Mouse (Mus musculus) Patski (cell line): ENCODE results near the gene Rsl24d1. TPM values are rescaled to one million over a fixed set of nuclear protein-coding genes. Genes with fewer than 3 reads are reported as not detected.
A peak's percentile ranks its signal among the peaks of the same experiment; 100 is the strongest.

Experiments used
- ATAC-seq: fragments of 100-300 bp; one replicate; pipeline ENCODE4 v1.8.0; 2021
- CTCF ChIA-PET: fragments of 350-600 bp; sonication (Branson Sonifier 250); formaldehyde crosslinking; loops from one replicate; lab custom pipeline; 2022; ENCODE audit warnings: inconsistent platforms; lab: Charles Lee
- POLR2A ChIA-PET: fragments of 350-600 bp; sonication (Branson Sonifier 250); formaldehyde crosslinking; loops from one replicate; lab custom pipeline; 2022; ENCODE audit warnings: antibody characterized with exemption, inconsistent platforms; lab: Charles Lee
- DNase-seq: peaks from one replicate; pipeline ENCODE4 v3.0.0-alpha.2; 2011; ENCODE audit warnings: low read depth, low spot score
- H3K27me3 ChIP-seq: fragments of 371-371 bp; one replicate; pipeline ENCODE4 v1.5.1; 2021
- CTCF ChIP-seq: fragments of 100-300 bp; IDR thresholded peaks from one replicate; pipeline ENCODE4 v1.5.1; 2021
- in situ Hi-C: fragments of 300-500 bp; cut with MboI; formaldehyde crosslinking; loops from 3 replicates; pipeline ENCODE4 v1.11.1; 2018; ENCODE audit warnings: low pct_unique_long_range_greater_than_20kb, mixed read lengths
- polyA plus RNA-seq: library from polyadenylated mRNA; unstranded; gene quantifications from one replicate; pipeline ENCODE4 v1.2.3, GENCODE M21; 2021

The Rsl24d1 gene
- polyA plus RNA-seq, 1 experiment from 2014 or later = 52.1 TPM

DNA sequence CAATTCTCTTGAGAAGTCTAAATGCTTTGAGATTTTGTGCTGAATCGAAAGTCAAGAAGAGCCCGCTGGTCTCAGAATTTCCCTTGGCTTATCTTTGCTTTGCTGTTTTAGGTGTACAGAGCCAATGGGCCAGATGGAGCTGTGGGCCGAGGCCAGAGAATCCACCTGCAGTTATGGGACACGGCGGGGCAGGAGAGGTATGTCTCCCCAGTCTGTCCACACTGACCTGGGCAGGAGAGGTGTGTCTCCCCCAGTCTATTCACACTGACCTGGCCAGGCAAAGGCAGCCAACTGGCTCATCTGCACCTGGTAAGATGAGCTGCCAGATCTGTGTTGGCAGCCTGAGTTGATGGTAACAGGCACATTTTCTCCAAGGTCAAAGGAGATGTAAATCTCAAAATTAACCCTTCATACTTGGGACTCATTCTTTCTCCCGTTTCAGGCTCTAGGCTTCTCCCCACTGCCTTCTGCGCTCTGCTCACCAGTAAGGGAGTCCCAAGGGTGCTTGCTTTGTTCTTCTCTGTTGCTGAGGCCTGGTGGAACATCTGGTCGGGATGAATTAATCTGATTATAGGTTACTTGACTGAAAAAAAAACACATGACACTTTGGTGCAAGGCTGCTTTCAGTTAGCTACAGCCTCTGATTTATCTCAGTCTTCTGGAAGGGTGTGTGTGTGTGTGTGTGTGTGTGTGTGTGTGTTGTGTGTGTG lies 30.8 kb upstream of the Rsl24d1 start:
- in situ Hi-C loops = no loop called here

DNA sequence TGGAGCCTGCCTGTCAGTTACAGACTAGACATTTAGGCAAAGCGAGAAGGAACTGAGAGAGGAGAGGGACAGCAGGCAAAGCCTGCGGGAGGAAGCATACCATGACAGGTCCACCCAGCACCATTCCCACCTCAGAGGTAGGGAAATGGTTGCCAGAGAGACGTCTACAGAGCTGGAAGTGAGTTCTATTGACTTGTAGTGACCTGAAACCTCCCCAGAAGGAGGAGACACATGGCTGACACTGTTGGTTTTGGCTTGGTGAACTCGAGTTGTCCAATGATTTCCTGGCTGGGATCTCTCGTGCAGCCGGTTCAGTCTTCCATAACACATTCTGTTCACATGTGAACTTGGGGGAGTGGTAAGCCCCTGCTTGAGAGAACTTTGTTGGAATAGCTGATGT lies 29.3 kb upstream of the Rsl24d1 start:
- H3K27me3 ChIP-seq = peaks cover 4% of the 10 kb centered on the region
- in situ Hi-C loops = no loop called here
- no peak for ATAC-seq
- DNase-seq = no peak
- POLR2A ChIA-PET = no interaction called here
- TF ChIP-seq CTCF = no peak
- CTCF ChIA-PET = interaction anchor here (1.7 kb wide), 1 partner anchor 41 kb away, joined by 5 read pairs; no protein-coding TSS in a partner anchor

More for the DNA sequence above, 30.8 kb upstream of the Rsl24d1 start:
- ATAC-seq (no peak), DNase-seq (no peak)
- no peak for TF ChIP-seq CTCF
- ChIA-PET POLR2A (interaction anchor here (0.6 to 1.3 kb wide), 2 partner anchors 15 to 50 kb away, joined by 3 to 4 read pairs; no protein-coding TSS in a partner anchor), CTCF (interaction anchor here (0.9 to 1.5 kb wide), 3 partner anchors 10 to 48 kb away, joined by 3 read pairs; no protein-coding TSS in a partner anchor)
- H3K27me3 ChIP-seq = peaks cover 4% of the 10 kb centered on the region

DNA sequence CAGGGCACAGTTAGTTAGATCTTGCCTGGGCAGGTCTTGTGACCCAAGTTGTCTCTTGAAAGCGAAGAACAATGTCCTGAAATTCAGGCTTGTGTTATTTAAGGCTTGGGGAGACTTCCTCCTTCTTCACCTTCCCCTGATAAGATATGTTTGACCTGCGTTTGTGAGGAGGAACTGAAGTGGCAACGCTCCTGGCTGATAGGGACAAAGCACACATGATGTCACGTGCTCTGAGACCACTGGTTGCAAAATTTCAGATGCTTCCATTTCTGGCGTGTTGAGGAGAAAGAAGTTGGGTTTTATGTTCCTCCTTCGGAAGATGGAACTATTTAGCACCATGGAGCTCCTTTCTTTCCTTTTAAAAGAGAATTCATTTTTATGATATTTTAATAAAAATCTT lies 27.4 kb upstream of the Rsl24d1 start:
- TF ChIP-seq CTCF = no peak
- ChIA-PET POLR2A (no interaction called here), CTCF (no interaction called here)
- peaks cover 4% of the 10 kb centered on the region for H3K27me3 ChIP-seq
- no peak for DNase-seq
- no peak for ATAC-seq
- in situ Hi-C loops = no loop called here

DNA sequence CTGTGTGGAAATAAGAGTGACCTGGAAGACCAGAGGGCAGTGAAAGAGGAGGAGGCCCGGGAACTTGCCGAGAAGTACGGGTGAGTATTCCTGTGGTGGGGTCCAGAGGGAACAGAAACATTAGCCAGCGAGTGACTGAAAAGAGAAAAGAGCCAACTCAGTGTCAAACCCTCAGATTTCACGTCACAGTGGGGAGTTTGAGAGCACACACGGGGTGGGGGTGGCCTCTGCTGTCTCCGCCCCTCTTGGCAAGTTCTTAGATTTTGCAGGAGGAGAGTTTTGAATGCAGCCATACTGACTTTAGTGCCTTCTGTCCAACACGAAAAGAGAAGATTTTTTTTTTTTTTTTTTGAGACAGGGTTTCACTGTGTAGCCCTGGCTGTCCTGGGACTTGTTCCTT lies 26.1 kb upstream of the Rsl24d1 start:
- TF ChIP-seq CTCF = no peak
- in situ Hi-C loops = no loop called here
- ChIA-PET CTCF (no interaction called here), POLR2A (no interaction called here)
- DNase-seq (no peak), ATAC-seq (no peak)
- H3K27me3 ChIP-seq = peaks cover 4% of the 10 kb centered on the region

DNA sequence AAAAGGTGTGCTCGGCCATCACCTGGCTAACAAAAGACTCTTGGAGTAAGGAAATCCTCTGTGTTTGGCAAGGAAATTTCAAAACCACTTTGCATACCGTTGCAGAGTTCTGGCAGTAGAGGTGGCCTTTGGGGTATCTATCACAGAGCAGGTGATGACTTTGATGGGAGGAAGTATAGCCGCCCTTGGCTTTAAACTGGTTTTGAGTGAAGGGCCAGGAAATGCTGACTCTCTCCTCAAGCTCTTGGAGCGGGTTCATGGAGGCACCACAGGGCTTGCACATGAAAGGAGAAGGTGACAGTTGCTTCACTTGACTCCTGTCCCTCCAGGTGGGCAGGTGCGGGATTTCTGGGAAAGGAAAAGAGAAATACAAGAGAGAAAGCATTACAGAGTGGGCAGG lies 25.6 kb upstream of the Rsl24d1 start:
- DNase-seq = no peak
- in situ Hi-C loops = no loop called here
- ChIA-PET POLR2A (no interaction called here), CTCF (no interaction called here)
- H3K27me3 ChIP-seq = peaks cover 4% of the 10 kb centered on the region
- TF ChIP-seq CTCF = no peak
- no peak for ATAC-seq

DNA sequence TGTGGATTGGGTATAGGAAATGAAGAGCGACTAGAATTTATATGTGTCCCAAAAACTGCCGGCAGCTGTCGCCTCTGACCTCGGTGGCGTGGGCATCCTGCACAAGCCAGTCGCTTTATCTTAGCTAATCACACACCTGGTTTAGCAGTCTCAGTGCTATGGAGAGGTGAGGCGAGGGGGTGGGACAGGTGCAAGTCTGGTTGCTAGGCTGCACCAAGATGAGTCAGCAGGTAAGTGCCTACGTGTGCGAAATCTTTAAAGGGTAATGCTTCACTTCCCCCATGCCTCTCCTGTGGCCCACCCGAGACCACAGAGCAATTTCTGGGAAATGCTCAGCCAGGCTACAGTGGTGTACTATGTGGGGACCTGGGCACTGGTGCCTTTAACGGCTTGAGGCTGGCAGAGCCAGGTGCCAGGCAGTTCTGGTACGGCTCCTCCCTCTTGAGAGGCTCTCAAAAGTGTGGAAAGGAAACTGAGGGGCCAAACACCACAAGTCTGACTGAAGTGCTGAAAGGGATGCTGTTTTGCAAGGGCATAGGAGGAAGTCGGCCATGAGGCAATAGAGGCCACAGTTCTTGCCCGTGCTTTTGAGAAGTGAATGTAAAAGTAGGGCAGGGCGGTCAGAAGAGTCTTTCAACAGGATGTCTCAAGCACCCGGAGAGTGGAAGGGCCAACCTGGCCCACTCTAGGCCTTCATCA lies 23.9 kb upstream of the Rsl24d1 start:
- ATAC-seq = no peak
- in situ Hi-C loops = no loop called here
- peaks cover 4% of the 10 kb centered on the region for H3K27me3 ChIP-seq
- POLR2A ChIA-PET = interaction anchor here (0.5 kb wide), 1 partner anchor 23 kb away, joined by 3 read pairs; no protein-coding TSS in a partner anchor
- TF ChIP-seq CTCF = no peak
- CTCF ChIA-PET = interaction anchor here (1.5 kb wide), 1 partner anchor 76 kb away, joined by 3 read pairs; no protein-coding TSS in a partner anchor
- no peak for DNase-seq

DNA sequence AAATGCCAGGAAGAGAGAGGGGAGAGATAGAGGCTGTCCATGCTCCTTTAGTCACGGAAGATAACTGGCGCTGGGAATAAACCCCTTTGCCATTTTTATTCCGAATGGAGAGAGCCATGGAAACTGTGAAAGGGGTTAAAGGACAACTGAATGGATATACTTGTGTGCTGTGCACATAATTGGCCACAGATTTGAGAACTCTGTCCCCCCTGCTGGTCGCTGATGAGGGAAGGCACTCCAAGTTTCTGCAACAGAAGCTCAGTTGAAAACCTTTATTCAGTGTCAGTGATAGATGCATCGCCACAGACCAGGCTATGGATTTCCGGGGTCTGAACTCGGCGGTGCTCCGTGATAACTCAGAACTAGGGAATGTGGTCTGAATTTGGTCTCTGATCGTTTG lies 23.1 kb upstream of the Rsl24d1 start:
- in situ Hi-C loops = loop anchor here (5.0 to 10.0 kb wide), 3 partner anchors 48 to 325 kb away; partner anchors contain the start of genes Dyx1c1, Gm44503, Pigb and Rab27a
- TF ChIP-seq CTCF = peak; percentile 55
- ATAC-seq (no peak), DNase-seq (no peak)
- POLR2A ChIA-PET = no interaction called here
- peaks cover 4% of the 10 kb centered on the region for H3K27me3 ChIP-seq
- CTCF ChIA-PET = interaction anchor here (1.0 to 1.8 kb wide), 4 partner anchors 24 to 135 kb away, joined by 3 to 8 read pairs (median 3); no protein-coding TSS in a partner anchor

DNA sequence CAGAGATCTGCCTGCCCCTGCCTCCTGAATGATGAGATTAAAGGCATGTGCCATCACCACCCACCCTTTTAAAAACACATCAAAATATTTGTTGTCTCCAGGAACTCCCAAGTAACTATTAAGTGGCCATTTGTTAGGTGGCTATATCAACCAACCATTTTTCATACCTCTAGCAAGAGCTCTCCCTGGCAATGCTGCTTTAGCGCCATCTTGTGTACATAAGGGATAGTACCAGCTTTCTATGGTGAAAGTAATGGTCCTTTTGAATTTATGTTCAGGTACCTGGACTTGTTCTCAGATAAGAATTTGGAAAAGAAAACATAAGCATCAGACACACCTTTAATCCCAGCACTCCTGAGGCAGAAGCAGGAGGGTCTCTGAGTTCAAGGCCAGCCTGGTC lies 21.5 kb upstream of the Rsl24d1 start:
- DNase-seq (peak; percentile 12), ATAC-seq (no peak)
- ChIA-PET CTCF (interaction anchor here (0.8 to 2.3 kb wide), 14 partner anchors 9 to 125 kb away, joined by 3 to 10 read pairs (median 4); partner anchors contain the start of genes Gm20509 and Rab27a), POLR2A (no interaction called here)
- H3K27me3 ChIP-seq = peaks cover 7% of the 10 kb centered on the region
- in situ Hi-C loops = loop anchor here (5.0 to 10.0 kb wide), 3 partner anchors 49 to 327 kb away; partner anchors contain the start of genes Dyx1c1, Gm44503, Pigb and Rab27a
- TF ChIP-seq CTCF = peak; percentile 85

DNA sequence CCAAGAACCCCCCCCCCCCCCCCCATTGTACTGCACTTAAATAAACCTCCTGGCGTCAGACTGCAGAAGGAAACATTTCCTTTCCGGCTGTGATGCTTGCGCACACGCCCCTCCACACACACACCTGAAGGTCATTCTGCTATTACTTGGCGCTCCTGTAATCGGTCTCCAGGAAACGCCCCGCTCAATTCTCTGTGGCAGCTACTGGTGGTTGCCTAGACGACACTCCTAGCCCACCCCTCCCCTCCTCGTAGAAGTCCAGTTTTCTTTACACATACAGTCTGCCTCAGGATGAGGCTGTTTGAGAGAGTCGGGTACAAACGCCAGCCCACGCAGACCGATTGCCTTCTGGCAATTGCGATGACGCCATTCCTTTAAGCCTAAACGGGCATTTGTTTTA lies 18.6 kb upstream of the Rsl24d1 start:
- TF ChIP-seq CTCF = no peak
- in situ Hi-C loops = loop anchor here (5.0 to 10.0 kb wide), 3 partner anchors 52 to 330 kb away; partner anchors contain the start of genes Dyx1c1, Gm44503, Pigb and Rab27a
- CTCF ChIA-PET = no interaction called here
- peaks cover 13% of the 10 kb centered on the region for H3K27me3 ChIP-seq
- DNase-seq = no peak
- POLR2A ChIA-PET = no interaction called here
- no peak for ATAC-seq

DNA sequence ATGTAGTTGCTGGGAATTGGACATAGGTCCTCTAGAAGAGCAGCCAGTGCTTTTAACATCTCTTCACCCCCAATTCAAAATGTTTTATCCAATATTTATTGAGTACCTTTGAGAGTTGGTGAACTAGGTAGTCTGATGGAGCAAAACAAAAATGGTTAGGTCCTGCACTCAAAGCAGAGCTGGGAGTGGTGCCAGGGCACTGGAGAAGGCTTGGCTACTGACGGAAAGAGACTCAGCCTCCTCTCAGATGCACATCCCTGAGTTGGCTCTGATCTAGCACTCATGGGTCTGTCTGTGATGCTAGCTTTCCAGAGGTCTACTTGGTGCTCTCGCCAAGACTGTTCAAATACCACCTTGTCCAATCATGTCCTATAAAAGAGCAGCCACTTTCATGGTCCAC lies 15.3 kb upstream of the Rsl24d1 start:
- ChIA-PET CTCF (interaction anchor here (0.7 kb wide), 1 partner anchor 53 kb away, joined by 3 read pairs; the partner anchor contains the start of gene Rab27a), POLR2A (interaction anchor here (1.0 kb wide), 1 partner anchor 15 kb away, joined by 4 read pairs; no protein-coding TSS in a partner anchor)
- DNase-seq = no peak
- TF ChIP-seq CTCF = no peak
- in situ Hi-C loops = loop anchor here (10.0 kb wide), 1 partner anchor 333 kb away; no protein-coding TSS in a partner anchor
- no peak for ATAC-seq
- H3K27me3 ChIP-seq = peaks cover 13% of the 10 kb centered on the region
